Mouse (Mus musculus) bone marrow, adult 2 months (tissue): ENCODE data around the gene Gabra3.

Source experiments
- CTCF ChIP-seq: fragments of 200-500 bp; IDR thresholded peaks from 2 replicates; pipeline ENCODE4 v1.5.1; 2011; ENCODE audit warnings: low read length, control low read depth; ENCODE audit not compliant: control insufficient read depth, insufficient read depth
- POLR2A ChIP-seq: fragments of 200-500 bp; IDR thresholded peaks from 2 replicates; pipeline ENCODE4 v1.6.1; 2011; ENCODE audit warnings: low read depth, mild to moderate bottlenecking, control low read depth, low read length, borderline replicate concordance; ENCODE audit not compliant: control insufficient read depth

GRCm38 (mm10) chrX:72655381-72655780 lies 1.3 kb downstream of the Gabra3 start:
- TF ChIP-seq CTCF: no peak
- TF ChIP-seq POLR2A: no peak
